Mouse (Mus musculus): ENCODE data around the gene Olfr705. TPM values are rescaled to one million over a fixed set of nuclear protein-coding genes. Genes with fewer than 3 reads are reported as not detected.

Gene Olfr705
- polyA plus RNA-seq, 1 experiment from 2014 or later: not detected

Other genes starting within 250 kb of the Olfr705 start
- gene Olfr693, start 196.3 kb downstream of the Olfr705 start, polyA plus RNA-seq (2014; fragmentation: Nextera tagmentation; extraction: Ambion mirVana): not detected in 2 replicates
- not detected in 2 replicates for gene Olfr694, start 185.1 kb downstream of the Olfr705 start, polyA plus RNA-seq (2014; fragmentation: Nextera tagmentation; extraction: Ambion mirVana)
- gene Olfr695, start 160.5 kb downstream of the Olfr705 start, polyA plus RNA-seq (2014; fragmentation: Nextera tagmentation; extraction: Ambion mirVana): not detected in 2 replicates
- not detected in 2 replicates for gene Olfr697, start 134.4 kb downstream of the Olfr705 start, polyA plus RNA-seq (2014; fragmentation: Nextera tagmentation; extraction: Ambion mirVana)
- gene Olfr698, start 121.5 kb downstream of the Olfr705 start, polyA plus RNA-seq (2014; fragmentation: Nextera tagmentation; extraction: Ambion mirVana): not detected in 2 replicates
- gene Olfr699, start 83.7 kb downstream of the Olfr705 start, polyA plus RNA-seq (2014; fragmentation: Nextera tagmentation; extraction: Ambion mirVana): not detected in 2 replicates
- not detected in 2 replicates for gene Olfr700, start 68.1 kb downstream of the Olfr705 start, polyA plus RNA-seq (2014; fragmentation: Nextera tagmentation; extraction: Ambion mirVana)
- not detected in 2 replicates for gene Olfr701, start 62.8 kb downstream of the Olfr705 start, polyA plus RNA-seq (2014; fragmentation: Nextera tagmentation; extraction: Ambion mirVana)
- not detected in 2 replicates for gene Olfr702, start 43.0 kb downstream of the Olfr705 start, polyA plus RNA-seq (2014; fragmentation: Nextera tagmentation; extraction: Ambion mirVana)
- gene Olfr703, start 33.5 kb downstream of the Olfr705 start, polyA plus RNA-seq (2014; fragmentation: Nextera tagmentation; extraction: Ambion mirVana): not detected in 2 replicates
- not detected in 2 replicates for gene Olfr704, start 13.7 kb downstream of the Olfr705 start, polyA plus RNA-seq (2014; fragmentation: Nextera tagmentation; extraction: Ambion mirVana)
- not detected in 2 replicates for gene Olfr706, start 11.3 kb upstream of the Olfr705 start, polyA plus RNA-seq (2014; fragmentation: Nextera tagmentation; extraction: Ambion mirVana)
- not detected in 2 replicates for gene Olfr707, start 24.4 kb upstream of the Olfr705 start, polyA plus RNA-seq (2014; fragmentation: Nextera tagmentation; extraction: Ambion mirVana)
- not detected in 2 replicates for gene Olfr1532-ps1, start 31.1 kb upstream of the Olfr705 start, polyA plus RNA-seq (2014; fragmentation: Nextera tagmentation; extraction: Ambion mirVana)
- not detected in 2 replicates for gene Olfr709-ps1, start 55.3 kb upstream of the Olfr705 start, polyA plus RNA-seq (2014; fragmentation: Nextera tagmentation; extraction: Ambion mirVana)
- not detected in 2 replicates for gene Olfr710, start 71.4 kb upstream of the Olfr705 start, polyA plus RNA-seq (2014; fragmentation: Nextera tagmentation; extraction: Ambion mirVana)
- gene Olfr6, start 87.0 kb upstream of the Olfr705 start, polyA plus RNA-seq (2014; fragmentation: Nextera tagmentation; extraction: Ambion mirVana): not detected in 2 replicates
- not detected in 2 replicates for gene Olfr711, start 98.6 kb upstream of the Olfr705 start, polyA plus RNA-seq (2014; fragmentation: Nextera tagmentation; extraction: Ambion mirVana)
- not detected in 2 replicates for gene Olfr2, start 129.2 kb upstream of the Olfr705 start, polyA plus RNA-seq (2014; fragmentation: Nextera tagmentation; extraction: Ambion mirVana)
- gene Olfr713, start 154.3 kb upstream of the Olfr705 start, polyA plus RNA-seq (2014; fragmentation: Nextera tagmentation; extraction: Ambion mirVana): not detected in 2 replicates
- gene Olfr714, start 194.1 kb upstream of the Olfr705 start, polyA plus RNA-seq (2014; fragmentation: Nextera tagmentation; extraction: Ambion mirVana): not detected in 2 replicates
- not detected in 2 replicates for gene Olfr17, start 216.3 kb upstream of the Olfr705 start, polyA plus RNA-seq (2014; fragmentation: Nextera tagmentation; extraction: Ambion mirVana)
- not detected in 2 replicates for gene Olfr715b, start 233.5 kb upstream of the Olfr705 start, polyA plus RNA-seq (2014; fragmentation: Nextera tagmentation; extraction: Ambion mirVana)